Mouse (Mus musculus) myocyte (in vitro differentiated cells): ENCODE data around the gene Cbwd1.

ENCODE experiments used
- CEBPB ChIP-seq: IDR thresholded peaks from 2 replicates; pipeline ENCODE4 v1.6.1; 2011; ENCODE audit warnings: mild to moderate bottlenecking, moderate library complexity; ENCODE audit not compliant: poor library complexity, insufficient read depth, severe bottlenecking
- E2F4 ChIP-seq: IDR thresholded peaks from one replicate; pipeline ENCODE4 v1.6.1; 2011; ENCODE audit warnings: mild to moderate bottlenecking, control low read depth, moderate library complexity; ENCODE audit not compliant: insufficient read depth
- MAX ChIP-seq: IDR thresholded peaks from one replicate; pipeline ENCODE4 v1.6.1; 2011; ENCODE audit warnings: low read depth, mild to moderate bottlenecking, control low read depth
- MYOD1 ChIP-seq, 3 experiments: IDR thresholded peaks; one replicate each; pipeline ENCODE4 v1.6.1; 2011; ENCODE audit warnings: control low read depth in 2 of 3, low read depth in 2 of 3, mild to moderate bottlenecking in 2 of 3, moderate library complexity in 1 of 3; ENCODE audit not compliant: insufficient read length in 2 of 3, control insufficient read depth in 1 of 3
- MYOG ChIP-seq, 3 experiments: IDR thresholded peaks; one replicate each; pipeline ENCODE4 v1.6.1; 2011; ENCODE audit warnings: control low read depth in 2 of 3, low read depth in 2 of 3, mild to moderate bottlenecking in 2 of 3; ENCODE audit not compliant: insufficient read length in 2 of 3, control insufficient read depth in 1 of 3, insufficient read depth in 1 of 3
- POLR2A ChIP-seq: IDR thresholded peaks from one replicate; pipeline ENCODE4 v1.6.1; 2011; ENCODE audit warnings: low read depth, mild to moderate bottlenecking, control low read depth, moderate library complexity; ENCODE audit not compliant: insufficient read length
- POLR2AphosphoS2 ChIP-seq: IDR thresholded peaks from one replicate; pipeline ENCODE4 v1.6.1; 2011; ENCODE audit warnings: low read depth, control low read depth; ENCODE audit not compliant: insufficient read length
- REST ChIP-seq: IDR thresholded peaks from one replicate; pipeline ENCODE4 v1.6.1; 2011; ENCODE audit warnings: mild to moderate bottlenecking, control low read depth, moderate library complexity; ENCODE audit not compliant: insufficient read depth, insufficient read length
- SRF ChIP-seq: IDR thresholded peaks from one replicate; pipeline ENCODE4 v1.6.1; 2011; ENCODE audit warnings: low read depth; ENCODE audit not compliant: control insufficient read depth, insufficient read length
- TCF12 ChIP-seq: IDR thresholded peaks from one replicate; pipeline ENCODE4 v1.6.1; 2011; ENCODE audit warnings: mild to moderate bottlenecking, control low read depth; ENCODE audit not compliant: poor library complexity, insufficient read depth, severe bottlenecking
- TCF3 ChIP-seq: IDR thresholded peaks from one replicate; pipeline ENCODE4 v1.6.1; 2011; ENCODE audit warnings: low read depth, control low read depth; ENCODE audit not compliant: insufficient read length
- USF1 ChIP-seq: IDR thresholded peaks from one replicate; pipeline ENCODE4 v1.6.1; 2011; ENCODE audit warnings: low read depth, mild to moderate bottlenecking, control low read depth, moderate library complexity

DNA sequence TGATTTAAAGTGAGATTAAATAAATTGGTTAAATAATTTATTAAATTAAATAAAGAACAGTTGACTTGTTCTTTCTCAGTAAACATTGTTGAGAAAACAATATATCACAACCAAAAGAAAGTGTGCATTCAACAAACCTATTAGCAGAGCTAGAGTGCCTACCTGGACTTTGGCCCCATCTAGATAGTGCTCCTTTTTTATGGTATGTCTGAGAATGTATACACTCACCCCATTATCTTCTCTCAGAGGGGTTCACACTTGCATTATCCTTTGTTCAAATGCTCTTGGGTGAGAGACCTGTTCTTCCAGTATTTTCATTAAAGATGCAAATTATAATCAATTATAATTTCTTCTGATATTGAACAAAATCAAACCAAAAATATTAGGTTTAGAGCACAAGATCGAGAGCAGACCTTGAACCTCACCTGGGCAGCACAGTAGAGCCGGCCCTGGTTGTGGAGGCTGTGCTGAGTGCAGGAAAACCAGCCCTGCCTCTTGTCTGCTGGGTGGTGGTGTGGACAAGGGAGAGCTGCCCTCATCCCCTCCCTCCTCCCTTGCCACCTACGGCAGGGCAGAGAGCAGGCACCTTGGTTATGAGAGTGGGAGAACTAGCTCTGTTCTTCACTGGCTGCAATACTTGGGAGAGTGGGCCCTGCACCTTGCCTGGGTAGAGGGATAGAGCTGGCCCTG, 11.4 kb upstream of the Cbwd1 start:
- TF ChIP-seq POLR2A (no peak), REST (no peak), POLR2AphosphoS2 (no peak), MYOD1 (IDR thresholded peaks at IDR 0.05; ENCODE audit: control insufficient read depth in 1 of 3, insufficient read length in 2 of 3, low read depth in 2 of 3) (no peak), MAX (no peak), SRF (no peak), MYOG (IDR thresholded peaks at IDR 0.05; ENCODE audit: control insufficient read depth in 1 of 3, insufficient read depth in 1 of 3, insufficient read length in 2 of 3, low read depth in 2 of 3) (no peak), TCF3 (no peak), CEBPB (no peak), USF1 (no peak), E2F4 (no peak), TCF12 (no peak)
